Mouse (Mus musculus): ENCODE data around the gene P4ha1.

P4ha1 gene

GRCm38 (mm10) chr10:59310124-59310523, 13.0 kb upstream of the P4ha1 start:
- POLR2A ChIA-PET, result interaction anchor here in 2 of 4 experiments (0.8 to 6.2 kb wide), 3 partner anchors 13 to 15 kb away, joined by 3 to 29 read pairs (median 5); partner anchors contain the start of gene P4ha1 (in 2 of the 2)
- CTCF ChIA-PET, result no interaction called here

GRCm38 (mm10) chr10:59310691-59311457, 12.2 kb upstream of the P4ha1 start:
- ChIA-PET CTCF (no interaction called here), POLR2A (interaction anchor here in 3 of 4 experiments (0.5 to 6.2 kb wide), 6 partner anchors 12 to 557 kb away, joined by 4 to 29 read pairs (median 6); partner anchors contain the start of gene P4ha1 (in 3 of the 3))

DNA sequence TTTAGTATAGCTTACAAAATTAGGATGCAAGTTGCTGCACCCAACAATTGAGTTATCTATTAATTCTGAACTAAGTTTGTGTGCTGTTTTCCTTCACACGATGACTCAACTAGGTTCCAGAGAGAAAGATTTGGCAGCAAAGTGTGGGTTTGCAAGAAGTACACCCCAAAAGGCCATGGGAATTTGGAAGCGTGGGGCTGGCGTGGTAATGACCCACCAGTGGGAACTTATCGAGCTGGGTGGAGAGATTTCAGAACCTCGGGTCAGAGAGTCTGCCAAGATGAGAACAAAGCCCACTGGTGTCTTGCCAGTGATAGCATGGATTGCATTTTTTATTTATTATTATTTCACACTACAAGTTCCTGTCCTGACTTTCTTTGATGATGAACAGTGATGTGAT, 11.2 kb upstream of the P4ha1 start:
- POLR2A ChIA-PET, result interaction anchor here in 3 of 4 experiments (0.5 to 6.2 kb wide), 5 partner anchors 11 to 39 kb away, joined by 3 to 29 read pairs (median 4); partner anchors contain the start of gene P4ha1 (in 3 of the 3)
- CTCF ChIA-PET, result no interaction called here

DNA sequence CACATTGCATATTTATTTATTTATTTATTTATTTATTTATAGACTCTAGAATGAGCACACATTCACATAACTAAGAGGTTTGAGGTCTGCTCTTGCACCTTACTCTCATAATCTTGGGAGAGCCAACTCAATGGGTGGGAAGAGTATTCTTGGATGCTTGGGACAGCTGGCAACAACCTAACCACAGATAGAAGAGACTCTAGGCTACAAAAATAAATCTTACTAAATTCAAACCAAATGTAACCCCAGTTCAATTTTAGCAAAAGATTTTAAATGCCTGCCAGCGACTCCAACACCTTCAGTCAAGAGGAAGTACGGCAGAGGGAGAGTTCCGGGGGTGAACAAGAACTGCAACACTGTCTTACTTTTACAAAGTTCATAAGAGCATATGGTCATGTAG, 2.0 kb upstream of the P4ha1 start:
- CTCF ChIA-PET, result no interaction called here
- POLR2A ChIA-PET, result interaction anchor here in 1 of 4 experiments (2.9 kb wide), 1 partner anchor 100 kb away, joined by 17 read pairs; the partner anchor contains the start of genes Sept10 and Sowahc

DNA sequence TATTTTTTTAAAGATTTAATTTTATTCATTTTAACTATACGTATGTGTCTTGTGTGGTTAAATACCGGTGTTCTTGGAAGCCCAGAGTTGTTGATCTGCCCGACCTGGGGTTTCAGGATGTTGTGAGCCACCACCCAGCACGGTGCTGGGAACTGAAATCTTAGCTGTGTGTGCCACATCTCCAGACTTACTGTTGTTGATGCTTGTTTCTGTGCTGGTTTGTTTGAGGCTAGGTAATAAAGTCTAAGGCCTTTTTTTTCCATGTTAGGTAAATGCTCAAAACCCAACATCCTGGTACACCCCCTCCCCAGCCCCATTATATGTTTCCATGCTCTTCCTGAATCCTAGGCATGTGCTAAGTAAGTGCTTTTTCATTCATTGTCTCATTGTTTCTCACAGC, 825 bp upstream of the P4ha1 start:
- CTCF ChIA-PET, result interaction anchor here in 2 of 4 experiments (1.3 to 1.8 kb wide), 3 partner anchors 13 to 173 kb away, joined by 4 to 6 read pairs (median 5); partner anchors contain the start of genes Sept10 (in 1 of the 2) and Sowahc (in 1 of the 2)
- POLR2A ChIA-PET, result interaction anchor here in 3 of 4 experiments (1.0 to 5.4 kb wide), 29 partner anchors 8 to 999 kb away, joined by 3 to 52 read pairs (median 8); partner anchors contain the start of genes Sept10 (in 2 of the 3), Sowahc (in 2 of the 3) and Lims1 (in 1 of the 3)

DNA sequence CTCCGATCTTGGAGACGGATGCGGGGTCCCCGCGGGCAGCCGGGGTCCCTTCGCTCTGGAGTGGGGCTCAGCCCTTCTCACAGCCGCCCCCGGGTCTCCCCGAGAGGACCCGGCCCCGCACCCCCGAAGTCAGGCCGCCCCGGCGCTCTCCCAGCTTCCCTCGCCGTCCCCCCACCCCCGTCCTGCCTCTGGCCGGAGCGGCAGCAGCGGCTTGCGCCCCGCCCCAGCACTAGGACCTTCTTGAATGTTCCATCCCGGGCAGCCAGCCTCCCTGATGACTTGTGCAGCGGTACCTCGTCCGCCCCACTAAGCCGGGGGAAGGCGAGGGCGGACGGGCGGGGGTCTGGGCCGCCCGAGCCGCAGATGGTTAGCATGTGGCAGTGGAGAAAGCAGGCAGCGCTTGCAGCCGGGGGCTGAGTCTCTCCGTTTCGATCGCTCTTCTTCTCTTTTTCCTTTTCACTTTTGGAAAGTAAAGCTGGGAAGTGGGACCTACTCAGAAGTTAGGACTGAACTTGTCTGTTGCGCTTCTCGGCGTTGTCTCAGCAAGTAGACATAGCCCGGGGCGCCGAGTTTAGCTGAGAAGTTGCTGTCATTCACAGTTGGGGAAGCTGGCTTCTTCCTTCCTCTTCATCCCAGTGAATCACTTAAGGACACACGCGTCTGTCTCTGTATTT, 529 bp downstream of the P4ha1 start:
- ChIA-PET POLR2A (interaction anchor here (0.6 to 5.4 kb wide), 108 partner anchors 8 to 1503 kb away, joined by 3 to 52 read pairs (median 4); partner anchors contain the start of genes Sept10 (in 3 of the 4), Sowahc (in 3 of the 4), Dnajb12 (in 2 of the 4) and Lims1 (in 2 of the 4)), CTCF (interaction anchor here (0.5 to 2.0 kb wide), 17 partner anchors 10 to 1508 kb away, joined by 3 to 8 read pairs (median 4); partner anchors contain the start of genes Pla2g12b (in 1 of the 4), Sept10 (in 1 of the 4), Sowahc (in 1 of the 4) and Unc5b (in 1 of the 4))

GRCm38 (mm10) chr10:59324311-59325165, 1.4 kb downstream of the P4ha1 start:
- CTCF ChIA-PET, result interaction anchor here (0.5 to 2.0 kb wide), 11 partner anchors 10 to 1507 kb away, joined by 3 to 8 read pairs (median 5); partner anchors contain the start of genes Sept10 (in 1 of the 4), Sowahc (in 1 of the 4) and Unc5b (in 1 of the 4)
- POLR2A ChIA-PET, result interaction anchor here (0.6 to 5.4 kb wide), 48 partner anchors 8 to 1809 kb away, joined by 3 to 52 read pairs (median 5); partner anchors contain the start of genes Pla2g12b (in 2 of the 4), Sept10 (in 2 of the 4), Sowahc (in 2 of the 4) and Anapc16 (in 1 of the 4)

GRCm38 (mm10) chr10:59326612-59327315, 3.7 kb downstream of the P4ha1 start:
- ChIA-PET POLR2A (interaction anchor here in 2 of 4 experiments (1.7 to 5.4 kb wide), 4 partner anchors 8 to 13 kb away, joined by 3 to 52 read pairs (median 6); no protein-coding TSS in a partner anchor), CTCF (interaction anchor here in 1 of 4 experiments (1.5 kb wide), 1 partner anchor 9 kb away, joined by 3 read pairs; no protein-coding TSS in a partner anchor)

GRCm38 (mm10) chr10:59327316-59327710, 4.2 kb downstream of the P4ha1 start:
- ChIA-PET POLR2A (interaction anchor here in 2 of 4 experiments (1.7 to 5.4 kb wide), 4 partner anchors 7 to 13 kb away, joined by 3 to 52 read pairs (median 6); no protein-coding TSS in a partner anchor), CTCF (interaction anchor here in 1 of 4 experiments (1.5 kb wide), 1 partner anchor 9 kb away, joined by 3 read pairs; no protein-coding TSS in a partner anchor)

GRCm38 (mm10) chr10:59331546-59332256, 8.6 kb downstream of the P4ha1 start:
- CTCF ChIA-PET, result interaction anchor here in 2 of 4 experiments (0.7 kb wide), 2 partner anchors 73 to 662 kb away, joined by 3 read pairs; no protein-coding TSS in a partner anchor
- POLR2A ChIA-PET, result interaction anchor here in 3 of 4 experiments (1.1 to 2.4 kb wide), 5 partner anchors 8 to 40 kb away, joined by 3 to 15 read pairs (median 4); partner anchors contain the start of gene P4ha1 (in 3 of the 3)

GRCm38 (mm10) chr10:59333400-59333799, 10.3 kb downstream of the P4ha1 start:
- POLR2A ChIA-PET, result interaction anchor here in 3 of 4 experiments (0.8 to 5.1 kb wide), 9 partner anchors 7 to 305 kb away, joined by 3 to 52 read pairs (median 8); partner anchors contain the start of gene P4ha1 (in 3 of the 3)
- CTCF ChIA-PET, result interaction anchor here in 2 of 4 experiments (0.6 to 1.2 kb wide), 3 partner anchors 10 to 485 kb away, joined by 3 to 4 read pairs (median 3); partner anchors contain the start of gene P4ha1 (in 1 of the 2)

DNA sequence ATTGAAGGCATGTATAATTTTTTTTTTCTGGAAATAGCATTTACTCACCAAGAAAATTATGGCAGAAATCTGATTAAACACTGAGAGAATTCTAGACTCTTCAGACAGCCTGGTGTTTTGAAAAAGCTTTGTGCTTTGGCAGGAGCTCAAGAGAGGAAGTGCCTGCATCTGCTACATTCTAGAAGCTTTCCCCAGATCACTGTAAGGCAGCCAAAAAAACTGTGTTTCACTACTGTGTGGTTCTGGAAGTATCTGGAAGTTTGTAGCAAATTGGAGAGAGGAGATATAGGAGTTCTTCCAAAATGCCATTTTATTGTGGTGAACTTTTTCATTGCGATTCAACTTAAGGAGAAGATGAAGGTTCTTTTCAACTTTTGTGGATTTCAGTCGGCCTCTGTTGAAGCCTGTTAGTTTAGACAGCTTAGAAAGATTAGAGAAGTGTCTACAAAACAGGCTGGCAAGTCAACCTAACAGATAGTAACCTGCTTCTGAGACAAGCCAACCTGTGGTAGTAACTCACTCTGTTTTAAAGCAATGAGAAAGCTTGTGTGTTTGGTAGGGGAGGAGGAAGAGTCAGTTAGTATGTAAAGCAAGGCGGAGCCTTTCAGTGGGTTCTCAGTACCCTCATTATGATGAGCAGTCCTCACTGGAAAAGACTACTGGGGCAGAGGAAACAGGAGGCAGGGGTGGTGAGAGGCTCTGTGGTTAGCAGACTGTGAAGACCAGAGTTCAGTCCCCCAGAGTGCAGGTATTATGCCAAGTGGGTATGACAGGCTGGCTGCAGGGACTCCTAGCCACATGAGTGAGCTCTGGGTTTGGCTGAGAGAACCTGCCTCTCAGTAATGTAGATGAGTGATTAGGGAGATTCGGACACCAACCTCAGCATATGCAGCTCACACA, 12.1 kb downstream of the P4ha1 start:
- ChIA-PET POLR2A (interaction anchor here (0.5 to 5.1 kb wide), 9 partner anchors 9 to 635 kb away, joined by 3 to 52 read pairs (median 8); partner anchors contain the start of gene P4ha1 (in 3 of the 4)), CTCF (interaction anchor here in 2 of 4 experiments (1.0 to 1.2 kb wide), 4 partner anchors 8 to 31 kb away, joined by 3 to 4 read pairs (median 4); partner anchors contain the start of gene P4ha1 (in 2 of the 2))

DNA sequence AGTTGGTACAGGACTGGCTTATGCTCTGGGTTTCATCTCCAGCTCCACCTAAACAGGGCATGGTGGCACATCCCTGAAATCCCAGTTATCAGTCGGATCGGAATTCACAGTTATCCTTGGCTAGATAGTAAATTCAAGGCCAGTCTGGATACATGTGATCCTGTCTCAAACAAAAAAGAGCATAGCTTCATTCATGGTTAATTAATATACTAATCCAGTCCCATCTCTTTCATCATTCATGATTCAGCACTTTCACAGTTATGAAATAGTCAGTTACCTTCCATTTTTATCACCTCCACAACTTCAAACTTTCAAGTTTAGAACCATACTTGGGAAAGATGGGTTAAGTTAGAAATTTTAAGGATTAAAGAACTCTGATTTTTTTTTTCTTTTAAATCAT, 13.0 kb downstream of the P4ha1 start:
- ChIA-PET POLR2A (interaction anchor here in 3 of 4 experiments (1.0 to 5.1 kb wide), 6 partner anchors 11 to 30 kb away, joined by 3 to 52 read pairs (median 9); partner anchors contain the start of gene P4ha1 (in 3 of the 3)), CTCF (interaction anchor here in 1 of 4 experiments (1.0 to 1.2 kb wide), 2 partner anchors 8 to 13 kb away, joined by 3 to 4 read pairs; partner anchors contain the start of gene P4ha1)

- ChIA-PET CTCF (interaction anchor here in 1 of 4 experiments (0.6 kb wide), 2 partner anchors 34 to 111 kb away, joined by 3 read pairs; no protein-coding TSS in a partner anchor), POLR2A (interaction anchor here in 1 of 4 experiments (0.6 kb wide), 1 partner anchor 95 kb away, joined by 5 read pairs; no protein-coding TSS in a partner anchor)
Observed at GRCm38 (mm10) chr10:59346560-59346959, 23.5 kb downstream of the P4ha1 start.
